Mouse (Mus musculus): ENCODE data around the gene Smok3c.

DNA sequence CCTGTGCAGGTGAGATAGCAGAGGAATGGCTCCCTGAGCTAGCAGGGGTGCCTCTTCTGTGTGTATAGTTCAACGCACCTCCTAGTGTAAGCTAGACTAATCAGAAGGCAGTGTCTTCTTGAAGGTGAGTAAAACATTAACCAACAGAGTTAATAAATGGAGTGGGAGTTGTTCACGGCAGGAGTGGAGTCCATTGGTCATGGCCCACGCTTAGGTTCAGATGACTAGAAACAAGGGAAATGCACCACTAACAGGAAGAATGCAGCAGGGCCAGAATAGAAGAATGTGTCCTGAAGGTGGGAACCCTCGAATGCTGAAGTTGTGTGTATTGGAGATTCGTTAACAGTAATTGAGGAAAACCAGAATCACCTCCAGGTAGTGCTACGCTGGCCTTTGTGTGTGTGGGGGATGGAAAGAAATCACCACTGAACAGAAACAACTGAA, 36.1 kb downstream of the Smok3c start:
- TF ChIP-seq CTCF (IDR thresholded peaks at IDR 0.05; ENCODE audit: control insufficient read depth, insufficient read depth, insufficient read length), result no peak
- TF ChIP-seq USF1 (IDR thresholded peaks at IDR 0.05; ENCODE audit: low read depth), result no peak
- TF ChIP-seq CEBPB (IDR thresholded peaks at IDR 0.05; ENCODE audit: low read depth), result no peak
